Mouse (Mus musculus) heart, adult 8-10 months (tissue): ENCODE results near the gene Grcc10. TPM values are rescaled to one million over a fixed set of nuclear protein-coding genes. Genes with fewer than 3 reads are reported as not detected.
A peak's percentile ranks its signal among the peaks of the same experiment; 100 is the strongest.

ENCODE experiments used
- DNase-seq: peaks from one replicate; pipeline ENCODE4 v3.0.0; 2022; ENCODE audit warnings: low spot score
- total RNA-seq, 4 experiments: library from RNA; stranded (reverse); gene quantifications; 2 replicates each; pipeline ENCODE4 v1.2.4; 2022

Gene Grcc10
- total RNA-seq, 4 experiments from 2014 or later, result 286 to 318 (median 310) TPM

GRCm38 (mm10) chr6:124756652-124757350 is 15.6 kb upstream of the Grcc10 start:
- DNase-seq, result peak; percentile 77

GRCm38 (mm10) chr6:124755831-124756595 is 14.8 kb upstream of the Grcc10 start, which contains the start of the genes Gm45234 and Atn1:
Gm45234 (minus strand) TSS chr6:124756021.
Atn1 (minus strand) TSS chr6:124756524.
- peak; percentile 58 for DNase-seq

- no peak for DNase-seq
Observed at GRCm38 (mm10) chr6:124755306-124755705, 14.1 kb upstream of the Grcc10 start.

GRCm38 (mm10) chr6:124753861-124754260 is 12.7 kb upstream of the Grcc10 start:
- DNase-seq, result no peak

- no peak for DNase-seq
Observed at GRCm38 (mm10) chr6:124750405-124750804, 9.2 kb upstream of the Grcc10 start.

- DNase-seq, result no peak
Observed at GRCm38 (mm10) chr6:124746654-124747632, 5.8 kb upstream of the Grcc10 start.

GRCm38 (mm10) chr6:124746296-124746605 is 5.1 kb upstream of the Grcc10 start:
- no peak for DNase-seq

GRCm38 (mm10) chr6:124745490-124746295 is 4.5 kb upstream of the Grcc10 start:
- peak; percentile 90 for DNase-seq

GRCm38 (mm10) chr6:124744755-124745321 is 3.7 kb upstream of the Grcc10 start:
- no peak for DNase-seq

GRCm38 (mm10) chr6:124743647-124744046 is 2.5 kb upstream of the Grcc10 start:
- DNase-seq, result no peak

GRCm38 (mm10) chr6:124742839-124743514 is 1.8 kb upstream of the Grcc10 start:
- no peak for DNase-seq

- DNase-seq, result no peak
Observed at GRCm38 (mm10) chr6:124741842-124742241, 668 bp upstream of the Grcc10 start.

GRCm38 (mm10) chr6:124740211-124740887 is 825 bp downstream of the Grcc10 start:
- DNase-seq, result no peak

- DNase-seq, result no peak
Observed at GRCm38 (mm10) chr6:124739231-124739796, 1.9 kb downstream of the Grcc10 start.

GRCm38 (mm10) chr6:124738511-124739023 is 2.6 kb downstream of the Grcc10 start, which contains the start of gene Ptpn6:
Ptpn6 (minus strand) TSS chr6:124738714.
- no peak for DNase-seq

GRCm38 (mm10) chr6:124737040-124737439 is 4.1 kb downstream of the Grcc10 start:
- DNase-seq, result no peak

GRCm38 (mm10) chr6:124734417-124734816 is 6.8 kb downstream of the Grcc10 start:
- no peak for DNase-seq

- DNase-seq, result no peak
Observed at GRCm38 (mm10) chr6:124732476-124733370, 8.5 kb downstream of the Grcc10 start.
